Mouse (Mus musculus) hindbrain, embryonic 16.5 days (tissue): Measurements from ENCODE around the gene Setmar. TPM values are rescaled to one million over a fixed set of nuclear protein-coding genes. Genes with fewer than 3 reads are reported as not detected.

Source experiments
- polyA plus RNA-seq: library from polyadenylated mRNA; unstranded; fragments of >200 nt; fragmentation: Nextera tagmentation; extraction: Ambion mirVana; gene quantifications from 2 replicates; pipeline ENCODE4 v1.2.1, GENCODE M21; 2015

Gene Setmar
- polyA plus RNA-seq, 1 experiment from 2014 or later = 5.6 TPM

Other genes starting within 250 kb of the Setmar start
- 12.7 and 13.8 TPM in 2 replicates for gene Sumf1, start 120.5 kb downstream of the Setmar start, polyA plus RNA-seq
- 5.4 and 5.6 TPM in 2 replicates for gene Itpr1, start 148.1 kb downstream of the Setmar start, polyA plus RNA-seq